Comparison of ENCODE assay signal across 12 mouse cellular contexts in genomic region chr9:77456169-77456826, GRCm38 (mm10).
DNase-seq lines count a peak whose midpoint lies in the region; ATAC-seq and TF ChIP-seq lines count a peak whose summit lies in the region.
"Had no signal": no experiment of that assay in that cellular context is flagged by ENCODE, and none has a peak within 500 bp of the region (broad histone marks: within the 10 kb centered on the region; RNA-seq: fewer than 3 reads in every experiment).

No protein-coding gene starts in this region.

- no peak for ATAC-seq in kidney, embryonic 16.5 days (ENCODE audit: low FRiP score, low TSS enrichment)
- ATAC-seq in heart, embryonic 12.5 days (ENCODE audit: insufficient number of reproducible peaks, low FRiP score) = no peak

- no peak for TF ChIP-seq POLR2A in brain, embryonic 14.5 days (IDR thresholded peaks at IDR 0.05; ENCODE audit: borderline replicate concordance, extremely low read depth, insufficient read depth, insufficient read length, poor library complexity, severe bottlenecking)

- H3K4me3 ChIP-seq in kidney, embryonic 16.5 days (ENCODE audit: low read length) = no peak overlapping the region
- H3K4me3 ChIP-seq in megakaryocyte, embryonic 14.5 days (replicated peaks) = peak overlapping the region; percentile 23
- H3K4me3 ChIP-seq in heart, embryonic 12.5 days = no peak overlapping the region
- H3K4me3 ChIP-seq: heart, embryonic 15.5 days had no signal

- H3K27me3 ChIP-seq in kidney, embryonic 16.5 days (ENCODE audit: insufficient read depth, low read length) = no peaks in the 10 kb centered on the region
- no peaks in the 10 kb centered on the region for H3K27me3 ChIP-seq in megakaryocyte, embryonic 14.5 days (replicated peaks)
- no peaks in the 10 kb centered on the region for H3K27me3 ChIP-seq in heart, embryonic 12.5 days (replicated peaks)
- H3K27me3 ChIP-seq: heart, embryonic 15.5 days had no signal

- H3K4me1 ChIP-seq in kidney, embryonic 16.5 days (ENCODE audit: insufficient read depth, low read length) = peaks cover 28% of the 10 kb centered on the region
- H3K4me1 ChIP-seq in megakaryocyte, embryonic 14.5 days = peaks cover 24% of the 10 kb centered on the region
- H3K4me1 ChIP-seq in heart, embryonic 12.5 days (replicated peaks) = peaks cover 27% of the 10 kb centered on the region

- no peak overlapping the region for H3K9ac ChIP-seq in kidney, embryonic 16.5 days (replicated peaks; ENCODE audit: low read length)
- H3K9ac ChIP-seq in heart, embryonic 12.5 days = no peak overlapping the region
- H3K9ac ChIP-seq: heart, embryonic 15.5 days had no signal

- TF ChIP-seq CTCF in brain, embryonic 14.5 days (IDR thresholded peaks at IDR 0.05; ENCODE audit: borderline replicate concordance, extremely low read depth, insufficient read depth, insufficient read length) = no peak

- DNase-seq in kidney, postnatal 14 days = no peak
- DNase-seq in CD4-positive, CD25-positive, alpha-beta regulatory T cell, adult 2 months (ENCODE audit: low read depth, low spot score) = peak; percentile 66
- peak; percentile 61 for DNase-seq in brain, embryonic 14.5 days (ENCODE audit: low read depth)
- no peak for DNase-seq in cerebellum, adult 18-20 months
- no peak for DNase-seq in heart, postnatal 25 days (ENCODE audit: low spot score)
- DNase-seq: cerebellum, adult 11-12 months had no signal

- WGBS in kidney, embryonic 16.5 days = 52% methylated on average over 13 of the region's 13 CpGs
- 78% methylated on average over 13 of the region's 13 CpGs for WGBS in heart, embryonic 12.5 days

- H3K4me2 ChIP-seq in kidney, embryonic 16.5 days (replicated peaks; ENCODE audit: low read depth, low read length) = no peak overlapping the region
- no peak overlapping the region for H3K4me2 ChIP-seq in heart, embryonic 12.5 days
- H3K4me2 ChIP-seq: heart, embryonic 15.5 days had no signal

- H3K9me3 ChIP-seq in kidney, embryonic 16.5 days (ENCODE audit: low read length) = no peaks in the 10 kb centered on the region
- H3K9me3 ChIP-seq in megakaryocyte, embryonic 14.5 days = no peaks in the 10 kb centered on the region
- H3K9me3 ChIP-seq in heart, embryonic 12.5 days (replicated peaks) = no peaks in the 10 kb centered on the region
- H3K9me3 ChIP-seq: heart, embryonic 15.5 days had no signal

- peak overlapping the region; percentile 34; the same call in 1 of the 2 replicates for H3K27ac ChIP-seq in kidney, embryonic 16.5 days (ENCODE audit: low read length)
- no peak overlapping the region for H3K27ac ChIP-seq in heart, embryonic 12.5 days (ENCODE audit: poor library complexity, severe bottlenecking)
- H3K27ac ChIP-seq: heart, embryonic 15.5 days; kidney, postnatal 0 days had no signal

- H3K36me3 ChIP-seq in kidney, embryonic 16.5 days (ENCODE audit: insufficient read depth, low read length) = peaks cover 3% of the 10 kb centered on the region; the same call in 1 of the 2 replicates
- peaks cover 49% of the 10 kb centered on the region for H3K36me3 ChIP-seq in megakaryocyte, embryonic 14.5 days (replicated peaks; ENCODE audit: low read length)
- peaks cover 36% of the 10 kb centered on the region for H3K36me3 ChIP-seq in heart, embryonic 12.5 days
- H3K36me3 ChIP-seq: G1E had no signal

- intact Hi-C loops in heart, postnatal 25 days (cut with DNase I) = no loop called here

Comparison
In these comparisons a context has a peak if more than half of its experiments do, and no peak if none do; other contexts are left out.
1. DNase-seq: peak in CD4-positive, CD25-positive, alpha-beta regulatory T cell, adult 2 months (single experiment) and brain, embryonic 14.5 days (single experiment); none in kidney, postnatal 14 days (single experiment), cerebellum, adult 18-20 months (0 of 2) and heart, postnatal 25 days (single experiment).